Mouse (Mus musculus): ENCODE results near the gene Poc1b. TPM values are rescaled to one million over a fixed set of nuclear protein-coding genes. Genes with fewer than 3 reads are reported as not detected.

Poc1b gene
- polyA plus RNA-seq, 1 experiment = not detected

DNA sequence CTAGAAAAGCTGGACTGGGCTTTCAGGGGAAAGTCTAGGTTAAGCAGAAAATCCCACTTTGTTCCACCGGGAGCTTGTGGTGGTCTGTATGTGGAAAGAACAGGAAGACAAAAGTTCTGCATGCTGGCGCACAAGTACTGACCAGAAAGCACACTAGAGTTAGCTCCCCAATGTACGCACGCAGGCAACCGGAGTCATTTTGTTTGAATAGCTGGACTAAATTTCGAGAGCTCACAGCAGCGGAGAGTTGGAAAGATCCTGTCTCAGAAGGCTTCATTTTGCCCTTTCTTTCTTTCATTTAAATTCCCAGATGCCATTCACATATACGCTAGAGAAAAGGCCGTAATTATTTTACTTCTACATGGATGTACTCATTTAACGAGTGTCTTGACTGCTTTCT is 135.9 kb downstream of the Poc1b start:
- TF ChIP-seq POLR2A (IDR thresholded peaks at IDR 0.05; ENCODE audit: insufficient read depth, low read depth, low read length) = no peak
- no peak for TF ChIP-seq CTCF (IDR thresholded peaks at IDR 0.05; ENCODE audit: insufficient read depth, low read depth, low read length)
- WGBS = 80% methylated on average over 10 of the region's 10 CpGs
- H3K4me3 ChIP-seq (ENCODE audit: insufficient read depth, low read depth, low read length) = no peak overlapping the region
- H3K4me1 ChIP-seq (ENCODE audit: control insufficient read depth, insufficient read depth, low read length) = peaks cover 6% of the 10 kb centered on the region; the same call in 1 of the 2 replicates
- H3K27ac ChIP-seq (ENCODE audit: insufficient read depth, low read depth, low read length) = no peak overlapping the region

- 80% methylated on average over 5 of the region's 5 CpGs for WGBS
- no peak for TF ChIP-seq POLR2A (IDR thresholded peaks at IDR 0.05; ENCODE audit: insufficient read depth, low read depth, low read length)
- no peak for TF ChIP-seq CTCF (IDR thresholded peaks at IDR 0.05; ENCODE audit: insufficient read depth, low read depth, low read length)
- Histone ChIP-seq H3K4me3 (ENCODE audit: insufficient read depth, low read depth, low read length) (no peak overlapping the region), H3K4me1 (ENCODE audit: control insufficient read depth, insufficient read depth, low read length) (peaks cover 6% of the 10 kb centered on the region; the same call in 1 of the 2 replicates), H3K27ac (ENCODE audit: insufficient read depth, low read depth, low read length) (no peak overlapping the region)
These were observed 137.2 kb downstream of the Poc1b start for GRCm38 (mm10) chr10:99243907-99244489.

GRCm38 (mm10) chr10:99244655-99245260 is 137.9 kb downstream of the Poc1b start:
- TF ChIP-seq CTCF (IDR thresholded peaks at IDR 0.05; ENCODE audit: insufficient read depth, low read depth, low read length) = no peak
- TF ChIP-seq POLR2A (IDR thresholded peaks at IDR 0.05; ENCODE audit: insufficient read depth, low read depth, low read length) = no peak
- Histone ChIP-seq H3K4me3 (ENCODE audit: insufficient read depth, low read depth, low read length) (no peak overlapping the region), H3K4me1 (ENCODE audit: control insufficient read depth, insufficient read depth, low read length) (peaks cover 6% of the 10 kb centered on the region; the same call in 1 of the 2 replicates), H3K27ac (ENCODE audit: insufficient read depth, low read depth, low read length) (no peak overlapping the region)
- WGBS = 84% methylated on average over 7 of the region's 7 CpGs

GRCm38 (mm10) chr10:99246797-99247508 is 140.1 kb downstream of the Poc1b start:
- TF ChIP-seq CTCF (IDR thresholded peaks at IDR 0.05; ENCODE audit: insufficient read depth, low read depth, low read length) (no peak), POLR2A (IDR thresholded peaks at IDR 0.05; ENCODE audit: insufficient read depth, low read depth, low read length) (no peak)
- H3K4me3 ChIP-seq (ENCODE audit: insufficient read depth, low read depth, low read length) = no peak overlapping the region
- 64% methylated on average over 20 of the region's 20 CpGs for WGBS
- peaks cover 9% of the 10 kb centered on the region for H3K4me1 ChIP-seq (ENCODE audit: control insufficient read depth, insufficient read depth, low read length)
- no peak overlapping the region for H3K27ac ChIP-seq (ENCODE audit: insufficient read depth, low read depth, low read length)

Other genes with a start within 250 kb of the Poc1b start
- 354 and 685 TPM in 2 replicates for gene Atp2b1, start 192.6 kb upstream of the Poc1b start, polyA plus RNA-seq (2012; ENCODE audit: insufficient read depth, insufficient read length, low replicate concordance, missing spikeins)
- gene Galnt4, start 1.1 kb downstream of the Poc1b start, polyA plus RNA-seq (2012; ENCODE audit: insufficient read depth, insufficient read length, low replicate concordance, missing spikeins) = not detected in 2 replicates
- gene Phxr2, start 19.3 kb downstream of the Poc1b start, polyA plus RNA-seq (2012; ENCODE audit: insufficient read depth, insufficient read length, low replicate concordance, missing spikeins) = not detected in 2 replicates
- not detected in 2 replicates for gene Dusp6, start 156.2 kb downstream of the Poc1b start, polyA plus RNA-seq (2012; ENCODE audit: insufficient read depth, insufficient read length, low replicate concordance, missing spikeins)